Mouse (Mus musculus) bone marrow macrophage, adult 2 months (primary cell): ENCODE data around the gene Usp44. TPM values are rescaled to one million over a fixed set of nuclear protein-coding genes. Genes with fewer than 3 reads are reported as not detected.

Source experiments
- H3K27ac ChIP-seq: 2 replicates; pipeline ENCODE4 v1.5.1; 2012; ENCODE audit warnings: low read depth, low read length; ENCODE audit not compliant: insufficient read depth
- H3K4me1 ChIP-seq: 2 replicates; pipeline ENCODE4 v1.6.1; 2012; ENCODE audit warnings: low read length; ENCODE audit not compliant: control insufficient read depth, insufficient read depth
- H3K4me3 ChIP-seq: 2 replicates; pipeline ENCODE4 v1.5.1; 2012; ENCODE audit warnings: mild to moderate bottlenecking, low read length, moderate library complexity; ENCODE audit not compliant: insufficient read depth
- CTCF ChIP-seq: IDR thresholded peaks from 2 replicates; pipeline ENCODE4 v1.5.1; 2012; ENCODE audit warnings: low read depth, mild to moderate bottlenecking, low read length, moderate library complexity
- POLR2A ChIP-seq: IDR thresholded peaks from 2 replicates; pipeline ENCODE4 v1.6.1; 2012; ENCODE audit warnings: mild to moderate bottlenecking, low read depth, low read length, borderline replicate concordance
- polyA plus RNA-seq: library from polyadenylated mRNA; stranded (reverse); fragments of >200 nt; gene quantifications from 2 replicates; pipeline ENCODE4 v1.2.4, GENCODE M21; 2012; ENCODE audit not compliant: missing spikeins, insufficient read depth, insufficient read length

Gene Usp44
- polyA plus RNA-seq, 1 experiment, result not detected

GRCm38 (mm10) chr10:93888590-93888934, 57.2 kb downstream of the Usp44 start:
- H3K4me3 ChIP-seq, result peak overlapping the region; percentile 78
- no peak for TF ChIP-seq CTCF
- no peak for TF ChIP-seq POLR2A
- peaks cover 8% of the 10 kb centered on the region for H3K4me1 ChIP-seq
- H3K27ac ChIP-seq, result peak overlapping the region; percentile 7; the same call in 1 of the 2 replicates

DNA sequence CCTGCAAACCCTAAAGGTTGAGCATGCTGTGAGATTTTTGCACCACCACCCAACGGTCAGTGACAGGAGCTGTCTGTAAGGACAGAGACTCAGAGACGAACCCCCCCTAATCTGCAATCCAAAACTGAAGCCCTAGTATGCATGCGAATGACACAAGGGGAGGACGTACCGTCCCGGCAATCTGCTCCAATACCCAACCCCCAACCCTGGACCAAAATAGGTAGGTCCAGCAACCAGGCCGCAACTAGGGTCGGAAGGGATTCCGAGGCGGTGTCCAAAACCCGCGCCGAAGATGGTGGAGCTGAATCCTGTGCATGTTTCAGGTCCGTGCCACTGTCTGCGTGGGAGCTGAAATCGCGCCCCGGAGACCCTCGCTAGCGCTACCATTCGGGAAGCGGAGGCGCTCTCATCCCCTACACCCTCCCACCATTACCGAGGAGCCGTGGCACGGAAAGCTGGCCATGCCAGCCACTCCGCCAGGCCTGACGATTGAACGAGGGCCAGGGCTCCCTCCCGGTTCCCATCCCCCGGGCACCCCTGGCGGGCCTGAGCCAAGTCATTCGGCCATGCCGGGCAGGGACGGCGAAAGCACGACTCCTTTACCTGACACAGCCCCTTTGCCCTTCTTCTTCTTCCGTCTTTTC, 57.7 kb downstream of the Usp44 start:
- peaks cover 5% of the 10 kb centered on the region for H3K4me1 ChIP-seq
- TF ChIP-seq CTCF, result no peak
- TF ChIP-seq POLR2A, result no peak
- H3K4me3 ChIP-seq, result peak overlapping the region; percentile 78
- peak overlapping the region; percentile 65 for H3K27ac ChIP-seq

DNA sequence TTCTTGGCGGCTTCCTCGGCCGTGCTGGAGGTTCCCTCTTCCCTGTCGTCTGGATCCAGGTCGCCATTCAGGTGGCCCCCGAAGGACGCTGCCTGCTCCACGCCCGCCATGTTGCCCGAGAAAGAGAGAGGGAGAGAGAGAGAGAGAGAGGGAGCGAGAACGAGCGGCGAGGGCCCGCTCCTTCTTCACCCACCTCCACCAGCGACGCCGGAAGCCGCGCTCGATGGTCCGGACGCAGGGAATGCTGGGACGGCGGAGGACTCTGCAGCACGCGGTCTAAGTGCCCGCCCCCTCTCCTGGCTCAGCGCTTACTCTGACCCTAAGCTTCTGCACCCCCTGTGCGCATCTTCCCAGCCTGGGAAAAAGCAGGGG, 58.2 kb downstream of the Usp44 start:
- Histone ChIP-seq H3K4me1 (peaks cover 4% of the 10 kb centered on the region; the same call in 1 of the 2 replicates), H3K27ac (peak overlapping the region; percentile 65), H3K4me3 (peak overlapping the region; percentile 78)
- TF ChIP-seq POLR2A (no peak), CTCF (no peak)

- Histone ChIP-seq H3K4me1 (peaks cover 4% of the 10 kb centered on the region; the same call in 1 of the 2 replicates), H3K27ac (no peak overlapping the region), H3K4me3 (peak overlapping the region; percentile 78)
- TF ChIP-seq POLR2A (no peak), CTCF (no peak)
Measured at GRCm38 (mm10) chr10:93889976-93890375, 58.6 kb downstream of the Usp44 start.

GRCm38 (mm10) chr10:93890565-93890964, 59.2 kb downstream of the Usp44 start:
- H3K4me1 ChIP-seq, result peaks cover 4% of the 10 kb centered on the region; the same call in 1 of the 2 replicates
- H3K4me3 ChIP-seq, result no peak overlapping the region
- TF ChIP-seq POLR2A (no peak), CTCF (no peak)
- H3K27ac ChIP-seq, result no peak overlapping the region

- Histone ChIP-seq H3K4me1 (peaks cover 4% of the 10 kb centered on the region; the same call in 1 of the 2 replicates), H3K27ac (no peak overlapping the region), H3K4me3 (no peak overlapping the region)
- TF ChIP-seq CTCF (no peak), POLR2A (no peak)
Measured at GRCm38 (mm10) chr10:93891031-93891430, 59.7 kb downstream of the Usp44 start.

- Histone ChIP-seq H3K27ac (no peak overlapping the region), H3K4me1 (peaks cover 4% of the 10 kb centered on the region; the same call in 1 of the 2 replicates), H3K4me3 (no peak overlapping the region)
- TF ChIP-seq CTCF (no peak), POLR2A (no peak)
Measured at GRCm38 (mm10) chr10:93892551-93892950, 61.2 kb downstream of the Usp44 start.

DNA sequence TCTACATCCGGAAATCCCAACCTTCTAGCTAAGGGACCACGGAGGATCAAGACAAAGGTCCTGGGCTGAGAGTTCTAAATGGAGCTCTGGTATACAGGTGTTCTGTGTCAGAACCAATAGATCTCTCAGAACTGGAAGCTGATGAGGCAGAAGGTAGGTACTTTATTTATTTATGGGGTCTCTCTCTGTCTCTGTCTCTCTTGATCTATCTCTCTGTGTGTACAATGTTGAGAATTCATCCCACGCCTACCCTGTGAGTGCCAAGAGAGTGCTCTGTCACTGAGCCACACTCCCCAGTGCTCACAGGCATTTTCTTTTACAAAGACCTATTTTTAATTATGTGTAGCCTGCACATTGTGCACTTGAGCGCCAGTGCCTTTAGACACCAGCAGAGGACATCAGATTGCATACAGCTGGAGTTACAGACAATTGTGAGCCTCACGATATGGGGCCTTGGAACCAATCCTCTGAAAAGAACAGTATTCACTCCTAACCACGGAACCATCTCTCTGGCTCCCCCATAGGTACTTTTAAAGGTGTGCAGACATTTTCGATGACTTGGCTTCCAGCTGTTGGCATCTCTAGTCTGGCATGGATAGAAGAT, 65.8 kb downstream of the Usp44 start, which contains the start of gene Metap2:
Gene Metap2 (minus strand): TSS at position 51 of the 604 bp plus-strand sequence.
- no peaks in the 10 kb centered on the region for H3K4me1 ChIP-seq
- H3K27ac ChIP-seq, result no peak within 1 kb of the TSS
- no peak for TF ChIP-seq POLR2A
- TF ChIP-seq CTCF, result no peak
- no peak within 1 kb of the TSS for H3K4me3 ChIP-seq

DNA sequence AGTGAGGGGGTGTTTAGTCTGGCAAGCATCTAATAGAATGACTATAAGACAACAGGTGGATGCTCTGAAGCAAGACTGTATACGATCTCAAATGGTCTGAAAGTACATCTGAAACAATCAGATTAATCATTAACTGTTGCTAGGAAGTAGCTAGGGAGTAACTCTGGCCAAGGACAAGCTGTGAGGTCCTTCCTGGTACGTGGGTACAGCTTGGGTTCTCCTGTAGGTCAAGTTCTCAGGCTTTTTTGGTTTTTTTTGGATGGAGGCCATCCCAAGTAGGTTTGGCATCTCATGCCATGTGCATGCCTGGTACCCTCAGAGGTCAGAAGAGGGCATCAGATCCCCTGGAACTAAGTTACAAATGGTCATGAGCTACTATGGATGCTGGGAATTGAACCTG, 67.9 kb downstream of the Usp44 start:
- no peak overlapping the region for H3K4me3 ChIP-seq
- TF ChIP-seq CTCF (no peak), POLR2A (no peak)
- H3K4me1 ChIP-seq, result no peaks in the 10 kb centered on the region
- H3K27ac ChIP-seq, result no peak overlapping the region

GRCm38 (mm10) chr10:93899907-93900306, 68.6 kb downstream of the Usp44 start:
- H3K4me1 ChIP-seq, result no peaks in the 10 kb centered on the region
- no peak for TF ChIP-seq POLR2A
- no peak for TF ChIP-seq CTCF
- no peak overlapping the region for H3K27ac ChIP-seq
- no peak overlapping the region for H3K4me3 ChIP-seq

GRCm38 (mm10) chr10:93907376-93907775, 76.0 kb downstream of the Usp44 start:
- Histone ChIP-seq H3K27ac (no peak overlapping the region), H3K4me3 (no peak overlapping the region), H3K4me1 (peaks cover 9% of the 10 kb centered on the region)
- TF ChIP-seq POLR2A, result no peak
- no peak for TF ChIP-seq CTCF

Other genes with a start within 250 kb of the Usp44 start
- 14.2 and 21.9 TPM in 2 replicates for gene Snrpf, start 241.8 kb upstream of the Usp44 start, polyA plus RNA-seq
- 0.20 TPM in 1 of 2 replicates, not detected in the other for gene Ntn4, start 190.9 kb upstream of the Usp44 start, polyA plus RNA-seq
- gene Metap2, start 65.5 kb downstream of the Usp44 start, polyA plus RNA-seq, result 129 and 131 TPM in 2 replicates
- 16.4 and 16.5 TPM in 2 replicates for gene Vezt, start 204.3 kb downstream of the Usp44 start, polyA plus RNA-seq
- gene Fgd6, start 204.4 kb downstream of the Usp44 start, polyA plus RNA-seq, result 20.6 and 26.3 TPM in 2 replicates